Mouse (Mus musculus) stomach, postnatal 0 days (tissue): ENCODE results near the gene Eppin. TPM values are rescaled to one million over a fixed set of nuclear protein-coding genes. Genes with fewer than 3 reads are reported as not detected.

ENCODE experiments used
- ATAC-seq: fragments of 200-750 bp; cut with Nextera tagmentation; 2 replicates; pipeline ENCODE4 v1.8.0; 2017; ENCODE audit not compliant: low FRiP score, low TSS enrichment
- DNase-seq: peaks from one replicate; pipeline ENCODE4 v3.0.0-alpha.2; 2016; ENCODE audit warnings: low spot score
- H3K27ac ChIP-seq: fragments of 300-500 bp; sonication (generic); replicated peaks from 2 replicates; pipeline ENCODE4 v1.5.1; 2014; ENCODE audit warnings: mild to moderate bottlenecking, control low read depth
- H3K27me3 ChIP-seq: fragments of 300-500 bp; sonication (generic); 2 replicates; pipeline ENCODE4 v1.6.1; 2014; ENCODE audit warnings: low read length; ENCODE audit not compliant: control insufficient read depth, insufficient read depth
- H3K36me3 ChIP-seq: fragments of 300-500 bp; sonication (generic); 2 replicates; pipeline ENCODE4 v1.6.1; 2014; ENCODE audit warnings: low read length, mixed read lengths; ENCODE audit not compliant: control insufficient read depth, insufficient read depth
- H3K4me1 ChIP-seq: fragments of 300-500 bp; sonication (generic); replicated peaks from 2 replicates; pipeline ENCODE4 v1.6.1; 2014; ENCODE audit warnings: antibody characterized with exemption; ENCODE audit not compliant: control insufficient read depth, insufficient read depth
- H3K4me2 ChIP-seq: fragments of 300-500 bp; sonication (generic); replicated peaks from 2 replicates; pipeline ENCODE4 v1.6.1; 2014; ENCODE audit warnings: low read depth, mild to moderate bottlenecking, control low read depth, moderate library complexity
- H3K4me3 ChIP-seq: fragments of 300-500 bp; sonication (generic); 2 replicates; pipeline ENCODE4 v1.5.1; 2014; ENCODE audit warnings: low read depth, low read length, control low read depth
- H3K9ac ChIP-seq: fragments of 300-500 bp; sonication (generic); 2 replicates; pipeline ENCODE4 v1.6.1; 2014; ENCODE audit warnings: mild to moderate bottlenecking, low read length, control low read depth, mixed read lengths
- H3K9me3 ChIP-seq: fragments of 300-500 bp; sonication (generic); 2 replicates; pipeline ENCODE4 v1.6.1; 2016; ENCODE audit warnings: low read length; ENCODE audit not compliant: control insufficient read depth
- CTCF ChIP-seq: IDR thresholded peaks from 2 replicates; pipeline ENCODE4 v1.5.1; 2016; ENCODE audit warnings: antibody characterized with exemption, low read depth, mild to moderate bottlenecking, moderate library complexity
- EP300 ChIP-seq: optimal IDR thresholded peaks from 2 replicates; pipeline ENCODE3; 2016; ENCODE audit warnings: antibody characterized with exemption
- WGBS: fragments of 180-500 bp; shearing (Covaris S2); extraction: QIAGEN DNeasy Blood & Tissue Kit; methylation state at CpG from one replicate; pipeline ENCODE4 v1.1.7; 2014; 5-methylcytosine and 5-hydroxymethylcytosine counted together
- polyA plus RNA-seq: library from polyadenylated mRNA; unstranded; fragments of >200 nt; fragmentation: Nextera tagmentation; extraction: Ambion mirVana; gene quantifications from 2 replicates; pipeline ENCODE4 v1.2.1, GENCODE M21; 2015

Eppin gene
- polyA plus RNA-seq, 1 experiment from 2014 or later, result not detected

- H3K9me3 ChIP-seq, result no peaks in the 10 kb centered on the region
- peak overlapping the region; percentile 74 for H3K27ac ChIP-seq
- ATAC-seq, result no peak
- H3K4me1 ChIP-seq, result 0 out of 2 replicates have a peak, but pooled peaks cover 4% of the 10 kb centered on the region
- 45% methylated on average over 8 of the region's 8 CpGs for WGBS
- no peak overlapping the region for H3K4me3 ChIP-seq
- no peaks in the 10 kb centered on the region for H3K27me3 ChIP-seq
- TF ChIP-seq EP300, result no peak
- TF ChIP-seq CTCF, result no peak
- DNase-seq, result no peak
- no peak overlapping the region for H3K4me2 ChIP-seq
- H3K36me3 ChIP-seq, result no peaks in the 10 kb centered on the region
- no peak overlapping the region for H3K9ac ChIP-seq
Measured at GRCm38 (mm10) chr2:164558426-164558825, 35.0 kb downstream of the Eppin start.

GRCm38 (mm10) chr2:164551502-164551901 is 41.9 kb downstream of the Eppin start:
- Histone ChIP-seq H3K4me2 (no peak overlapping the region), H3K9me3 (no peaks in the 10 kb centered on the region), H3K9ac (no peak overlapping the region), H3K36me3 (no peaks in the 10 kb centered on the region), H3K27ac (no peak overlapping the region), H3K27me3 (no peaks in the 10 kb centered on the region), H3K4me3 (no peak overlapping the region), H3K4me1 (no peaks in the 10 kb centered on the region)
- no peak for TF ChIP-seq EP300
- TF ChIP-seq CTCF, result no peak
- 77% methylated on average over 9 of the region's 9 CpGs for WGBS
- DNase-seq (no peak), ATAC-seq (no peak)

GRCm38 (mm10) chr2:164550895-164551269 is 42.5 kb downstream of the Eppin start:
- Histone ChIP-seq H3K9ac (no peak overlapping the region), H3K4me3 (no peak overlapping the region), H3K27ac (no peak overlapping the region), H3K4me1 (no peaks in the 10 kb centered on the region), H3K4me2 (no peak overlapping the region), H3K27me3 (no peaks in the 10 kb centered on the region), H3K36me3 (no peaks in the 10 kb centered on the region), H3K9me3 (no peaks in the 10 kb centered on the region)
- TF ChIP-seq CTCF (no peak), EP300 (no peak)
- ATAC-seq (no peak), DNase-seq (no peak)
- WGBS, result 83% methylated on average over 2 of the region's 2 CpGs

GRCm38 (mm10) chr2:164549963-164550894 is 43.2 kb downstream of the Eppin start:
- Histone ChIP-seq H3K4me1 (no peaks in the 10 kb centered on the region), H3K9me3 (no peaks in the 10 kb centered on the region), H3K27ac (no peak overlapping the region), H3K4me2 (no peak overlapping the region), H3K36me3 (no peaks in the 10 kb centered on the region), H3K4me3 (no peak overlapping the region), H3K27me3 (no peaks in the 10 kb centered on the region), H3K9ac (no peak overlapping the region)
- TF ChIP-seq EP300 (no peak), CTCF (no peak)
- DNase-seq (no peak), ATAC-seq (no peak)
- 38% methylated on average over 10 of the region's 10 CpGs for WGBS

GRCm38 (mm10) chr2:164549338-164549737 is 44.1 kb downstream of the Eppin start:
- TF ChIP-seq CTCF (no peak), EP300 (no peak)
- DNase-seq (peak; percentile 32), ATAC-seq (peak; percentile 84)
- no peak overlapping the region for H3K4me2 ChIP-seq
- H3K4me3 ChIP-seq, result no peak overlapping the region
- no peaks in the 10 kb centered on the region for H3K4me1 ChIP-seq
- H3K27ac ChIP-seq, result peak overlapping the region; percentile 35; the same call in 1 of the 2 replicates
- H3K9me3 ChIP-seq, result no peaks in the 10 kb centered on the region
- no peaks in the 10 kb centered on the region for H3K27me3 ChIP-seq
- H3K9ac ChIP-seq, result no peak overlapping the region
- no peaks in the 10 kb centered on the region for H3K36me3 ChIP-seq
- WGBS, result 31% methylated on average over 4 of the region's 4 CpGs

- H3K36me3 ChIP-seq, result no peaks in the 10 kb centered on the region
- TF ChIP-seq CTCF, result no peak
- no peak for TF ChIP-seq EP300
- H3K9me3 ChIP-seq, result no peaks in the 10 kb centered on the region
- WGBS, result 30% methylated on average over 5 of the region's 5 CpGs
- H3K27ac ChIP-seq, result 0 out of 2 replicates have a peak overlapping the region, but pooled peaks have one; percentile 45
- H3K4me1 ChIP-seq, result 0 out of 2 replicates have a peak, but pooled peaks cover 4% of the 10 kb centered on the region
- H3K9ac ChIP-seq, result no peak overlapping the region
- H3K4me3 ChIP-seq, result no peak overlapping the region
- no peak overlapping the region for H3K4me2 ChIP-seq
- ATAC-seq, result peak; percentile 69
- DNase-seq, result peak; percentile 30
- no peaks in the 10 kb centered on the region for H3K27me3 ChIP-seq
Measured at GRCm38 (mm10) chr2:164544454-164545097, 48.8 kb downstream of the Eppin start.
